Mouse (Mus musculus) heart, adult 8-10 months (tissue): Measurements from ENCODE around the gene Rubcn. TPM values are rescaled to one million over a fixed set of nuclear protein-coding genes. Genes with fewer than 3 reads are reported as not detected.
"Not testable (repeated sequence)": the region's sequence is repeated elsewhere in the genome, so short reads cannot be mapped to it uniquely, and the experiment has no call there.

ENCODE experiments used
- DNase-seq: peaks from one replicate; pipeline ENCODE4 v3.0.0; 2022; ENCODE audit warnings: low spot score
- total RNA-seq, 4 experiments: library from RNA; stranded (reverse); gene quantifications; 2 replicates each; pipeline ENCODE4 v1.2.4; 2022

Rubcn gene
- total RNA-seq = 10 to 100 TPM; 30.7 to 37.0 (median 34.2) TPM

DNA sequence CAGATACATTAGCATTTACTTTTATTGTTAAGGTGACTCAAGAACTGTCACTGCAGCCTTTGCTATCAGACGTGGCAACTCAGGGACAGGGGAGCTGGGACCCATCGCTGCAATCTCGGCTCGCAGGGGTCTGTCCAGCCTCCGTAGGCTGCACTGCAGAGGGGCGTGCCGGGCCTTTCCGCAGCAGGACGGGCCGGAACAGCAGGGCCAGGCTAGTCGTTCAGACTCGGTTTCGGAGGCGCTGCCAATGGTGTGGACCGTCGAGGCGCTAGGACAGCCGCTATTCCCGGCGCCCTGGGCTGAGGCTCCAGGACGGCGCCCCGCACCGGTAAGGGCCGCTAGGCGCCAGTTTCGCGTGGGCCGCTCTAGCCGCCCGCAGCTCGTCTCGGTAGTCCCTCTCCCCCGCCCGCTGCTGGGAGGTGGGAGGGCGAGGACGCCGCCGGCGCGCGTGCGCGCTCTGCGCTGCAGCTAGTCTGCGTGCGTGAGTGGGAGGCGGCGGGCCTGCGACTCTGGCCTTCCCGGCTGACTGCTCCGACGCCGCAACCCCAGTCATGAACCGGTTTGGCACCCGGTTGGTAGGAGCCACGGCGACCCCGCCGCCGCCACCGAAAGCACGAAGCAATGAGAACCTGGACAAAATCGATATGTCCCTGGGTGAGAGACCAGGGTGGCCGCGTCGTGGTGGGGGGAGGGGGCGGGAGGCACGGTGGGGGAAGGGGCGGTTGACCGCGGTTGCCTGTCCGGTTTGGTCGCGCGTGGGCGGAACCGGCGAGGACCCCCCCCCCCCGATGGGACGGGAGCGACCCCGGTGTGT lies at the start of gene Rubcn, which contains the start of gene Fyttd1:
TSS of gene Rubcn (minus strand) at position 424 of the 814 bp plus-strand sequence.
TSS of gene Fyttd1 (plus strand) at position 158 of the 814 bp plus-strand sequence.
- DNase-seq = peak; percentile 96

GRCm38 (mm10) chr16:32927044-32927443 lies 49.5 kb upstream of the Rubcn start:
- no peak for DNase-seq

DNA sequence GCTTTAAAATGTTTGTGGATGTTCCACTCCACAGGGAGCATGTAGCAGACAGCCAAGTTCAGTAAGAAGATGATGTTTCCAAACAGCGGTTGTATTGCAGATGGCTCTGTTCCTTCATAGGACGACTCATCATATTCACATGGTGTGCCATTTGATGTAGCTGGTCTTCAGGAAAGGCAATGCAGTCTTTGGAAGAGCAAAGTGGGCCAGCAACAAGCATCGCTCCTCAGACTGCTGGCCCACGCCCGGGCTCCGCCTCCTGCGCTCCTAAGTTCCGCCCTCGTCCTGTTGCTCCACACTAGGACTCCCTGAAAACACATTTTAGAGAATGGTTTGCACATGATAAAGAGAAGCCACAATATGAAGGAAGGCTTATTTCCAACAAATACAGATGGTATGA lies 49.1 kb upstream of the Rubcn start:
- not testable (repeated sequence) for DNase-seq

GRCm38 (mm10) chr16:32915292-32916068 lies 37.9 kb upstream of the Rubcn start:
- no peak for DNase-seq

GRCm38 (mm10) chr16:32913937-32914881 lies 36.6 kb upstream of the Rubcn start, which contains the start of gene Lrch3:
TSS of gene Lrch3 (plus strand) at chr16:32914100.
- DNase-seq = peak; percentile 96

GRCm38 (mm10) chr16:32913212-32913611 lies 35.6 kb upstream of the Rubcn start:
- no peak for DNase-seq

DNA sequence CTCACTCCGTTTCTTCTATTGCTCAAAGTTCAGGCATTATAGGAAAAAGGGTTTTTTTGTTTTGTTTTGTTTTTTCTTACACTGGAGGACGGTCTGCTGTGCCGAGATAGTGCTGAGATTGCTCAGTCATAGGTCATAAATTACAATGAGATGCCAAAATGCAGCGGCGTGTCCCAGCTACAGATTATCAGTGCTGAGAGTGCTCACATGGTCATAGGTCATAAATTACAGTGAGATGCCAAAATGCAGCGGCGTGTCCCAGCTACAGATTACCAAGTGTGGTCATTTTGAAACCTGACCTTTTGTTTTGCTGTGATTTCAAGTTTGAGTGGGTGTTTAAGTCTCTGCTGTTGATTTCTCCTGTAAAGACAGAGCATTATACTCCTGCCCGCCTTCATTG lies 29.2 kb upstream of the Rubcn start:
- DNase-seq = no peak

DNA sequence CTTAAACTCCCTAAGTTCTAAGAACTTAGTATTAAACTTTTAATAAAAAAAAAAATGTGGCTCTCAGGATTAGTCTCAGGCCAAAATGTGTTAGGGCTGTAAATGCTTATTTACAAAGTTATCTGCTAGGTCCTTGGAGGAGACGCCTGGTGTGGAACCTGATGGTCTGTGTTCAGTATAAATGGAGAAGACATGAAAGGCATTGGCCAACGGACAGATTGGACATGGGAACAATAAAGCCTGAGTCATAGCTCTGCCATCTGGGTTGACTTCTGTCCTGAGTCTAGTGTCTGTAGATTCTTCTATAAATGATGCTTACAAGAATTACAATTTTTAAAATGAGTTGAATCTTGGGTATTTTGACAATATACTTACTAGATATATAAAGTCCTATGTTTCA lies 28.6 kb upstream of the Rubcn start:
- DNase-seq = no peak

GRCm38 (mm10) chr16:32902051-32902428 lies 24.5 kb upstream of the Rubcn start:
- DNase-seq = no peak

DNA sequence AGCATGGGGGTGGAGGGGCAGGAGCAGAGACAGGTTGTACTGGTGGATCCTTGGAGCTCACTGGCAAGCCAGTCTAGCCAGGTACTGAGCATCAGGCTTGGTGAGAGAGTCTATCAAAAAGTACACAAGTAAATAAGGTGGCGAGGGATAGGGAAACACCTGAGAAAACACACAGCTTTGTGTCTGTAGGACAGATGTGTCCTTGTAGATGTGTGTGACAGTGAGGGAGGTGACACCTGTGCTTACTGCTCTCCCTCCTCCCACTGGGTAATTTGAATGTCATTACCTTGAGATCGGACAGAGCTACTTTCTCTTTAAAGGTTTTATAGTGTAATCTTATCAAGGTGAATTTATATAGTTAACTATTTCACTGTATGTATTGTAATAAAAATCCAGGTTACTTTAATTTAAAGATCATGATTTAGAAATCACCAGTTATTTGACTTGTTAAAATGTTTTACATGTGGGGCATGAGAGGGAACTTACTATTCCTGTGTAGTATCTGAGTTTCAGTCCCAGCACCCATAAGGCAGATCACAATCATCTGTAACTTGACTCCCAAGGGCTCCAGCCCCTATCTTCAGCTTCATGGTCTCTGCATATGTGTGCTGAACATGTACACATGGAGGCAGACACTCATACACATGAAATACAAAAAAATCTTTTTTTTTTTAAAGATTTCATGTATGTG lies 23.9 kb upstream of the Rubcn start:
- DNase-seq = no peak

GRCm38 (mm10) chr16:32896126-32896525 lies 18.6 kb upstream of the Rubcn start:
- DNase-seq = no peak

- no peak for DNase-seq
Observed at GRCm38 (mm10) chr16:32889881-32890280, 12.3 kb upstream of the Rubcn start.

GRCm38 (mm10) chr16:32887996-32888395 lies 10.4 kb upstream of the Rubcn start:
- no peak for DNase-seq

DNA sequence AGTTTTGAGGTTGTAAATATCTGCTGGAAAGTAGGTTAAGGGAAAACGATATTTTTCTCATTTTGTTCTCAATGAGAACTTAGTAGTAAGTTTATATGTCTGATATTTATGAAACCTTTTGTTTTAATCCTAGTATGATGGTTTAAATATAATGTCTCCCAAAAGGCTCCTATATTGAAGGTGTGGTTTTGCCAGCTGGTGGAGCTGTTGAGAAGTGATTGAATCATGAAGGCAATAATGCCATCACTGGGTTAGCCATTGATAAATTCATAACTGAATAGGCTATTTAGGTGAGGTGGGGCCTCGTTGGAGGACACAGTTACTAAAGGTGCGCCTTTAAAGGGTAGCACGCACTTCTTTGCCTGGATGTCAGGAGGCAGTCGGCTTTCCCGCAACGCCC lies 4.0 kb upstream of the Rubcn start:
- DNase-seq = no peak

DNA sequence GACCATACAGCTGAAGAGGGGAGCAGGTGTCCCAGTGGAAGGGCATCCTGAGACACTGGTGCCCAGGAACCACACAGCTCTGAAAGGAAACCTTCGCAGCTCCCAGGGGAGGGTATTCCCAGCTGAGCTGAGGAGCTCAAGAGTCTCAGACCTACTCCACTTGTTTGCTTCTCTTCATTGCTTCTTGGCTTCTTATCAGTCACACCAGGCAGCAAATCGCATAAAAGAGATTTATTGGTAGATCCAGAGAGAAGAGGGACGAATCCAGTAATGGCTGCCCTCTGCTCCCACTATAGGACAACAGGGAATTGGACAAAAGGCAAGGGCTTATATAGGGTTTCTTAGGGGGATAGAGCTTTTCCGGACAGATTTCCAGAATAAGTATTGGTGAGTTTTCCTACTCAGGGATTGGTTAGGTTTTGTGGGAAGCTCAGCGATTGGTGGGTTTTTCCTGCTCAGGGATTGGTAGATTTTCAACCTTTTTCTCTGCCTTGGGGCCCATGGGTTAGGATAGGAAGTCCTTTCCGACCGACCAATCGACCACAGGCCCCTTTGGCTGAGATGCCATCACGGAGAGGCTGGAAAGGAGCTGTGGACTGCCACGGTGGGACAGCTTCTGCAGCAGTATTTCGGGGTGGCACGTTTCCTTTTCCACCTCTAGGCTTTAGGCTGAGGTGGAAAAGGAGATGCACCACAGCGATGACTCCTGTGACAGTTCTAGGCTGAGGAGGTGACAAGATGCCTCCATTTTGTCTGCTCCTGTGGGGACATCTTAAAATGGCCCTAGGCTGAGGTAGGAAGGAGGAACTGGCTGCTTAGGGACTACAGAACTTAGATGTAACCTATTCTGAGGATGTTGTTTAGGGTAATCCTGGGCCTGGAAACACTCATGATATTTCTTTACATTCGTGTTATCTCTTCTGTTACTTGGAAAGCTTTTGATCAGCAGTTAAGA lies 1.7 kb upstream of the Rubcn start:
- DNase-seq = no peak

- no peak for DNase-seq
Observed at GRCm38 (mm10) chr16:32878157-32878598, 612 bp upstream of the Rubcn start.

GRCm38 (mm10) chr16:32876831-32877230 lies 735 bp downstream of the Rubcn start:
- DNase-seq = no peak

DNA sequence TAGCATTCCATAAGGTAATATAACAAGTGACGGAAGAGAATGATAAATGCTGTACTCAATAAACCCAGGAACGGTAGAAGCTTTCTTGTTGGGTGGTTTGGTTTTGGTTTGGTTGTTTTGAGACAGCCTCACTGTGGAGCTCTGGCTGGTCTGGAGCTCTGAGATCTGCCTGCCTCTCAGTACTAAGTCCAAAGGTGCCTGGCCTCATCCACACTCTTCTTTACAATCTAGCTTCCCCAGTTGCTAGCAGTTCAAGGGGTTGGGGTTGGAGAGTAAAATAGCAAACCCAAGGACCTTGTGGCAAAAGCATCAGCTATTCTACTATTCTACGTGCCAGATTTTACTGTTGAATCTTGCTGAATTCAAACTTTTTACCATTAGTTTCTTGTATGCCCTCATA lies 1.7 kb downstream of the Rubcn start:
- DNase-seq = no peak

GRCm38 (mm10) chr16:32875281-32875680 lies 2.3 kb downstream of the Rubcn start:
- DNase-seq = not testable (repeated sequence)

- DNase-seq = no peak
Observed at GRCm38 (mm10) chr16:32873366-32873765, 4.2 kb downstream of the Rubcn start.
